Mouse (Mus musculus) gastrocnemius, postnatal 25 days (tissue): ENCODE results near the gene Tanc1. TPM values are rescaled to one million over a fixed set of nuclear protein-coding genes. Genes with fewer than 3 reads are reported as not detected.
"Not testable (repeated sequence)": the region's sequence is repeated elsewhere in the genome, so short reads cannot be mapped to it uniquely, and the experiment has no call there.

Experiments
- DNase-seq: peaks from one replicate; pipeline ENCODE4 v3.0.0; 2022
- total RNA-seq, 2 experiments: library from RNA; stranded (reverse); gene quantifications; 1 replicate in 1 of 2; 2 replicates in 1 of 2; pipeline ENCODE4 v1.2.3; 2021

Gene Tanc1
- total RNA-seq, 2 experiments from 2014 or later: 6.2 to 7.9 TPM

DNA sequence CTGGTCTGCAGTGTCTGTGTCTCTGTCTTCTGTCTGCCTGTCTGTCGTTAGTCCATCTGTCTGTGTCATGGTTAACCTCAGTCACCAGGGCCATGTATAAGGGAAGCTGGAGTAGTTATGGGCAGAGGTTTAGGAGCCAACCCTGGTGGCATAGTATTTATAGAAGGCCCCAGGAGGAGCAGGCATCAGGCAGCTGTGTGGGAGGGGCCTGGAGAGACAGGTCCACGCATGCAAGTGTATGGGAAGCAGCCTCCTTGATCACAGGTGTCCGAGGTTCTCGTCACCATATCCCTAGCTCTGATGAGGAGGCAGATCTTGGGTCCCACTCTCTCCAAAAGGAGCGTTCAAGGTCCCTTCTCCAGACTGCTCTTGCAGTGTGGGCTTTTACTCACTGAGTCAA lies 219.1 kb downstream of the Tanc1 start:
- no peak for DNase-seq

DNA sequence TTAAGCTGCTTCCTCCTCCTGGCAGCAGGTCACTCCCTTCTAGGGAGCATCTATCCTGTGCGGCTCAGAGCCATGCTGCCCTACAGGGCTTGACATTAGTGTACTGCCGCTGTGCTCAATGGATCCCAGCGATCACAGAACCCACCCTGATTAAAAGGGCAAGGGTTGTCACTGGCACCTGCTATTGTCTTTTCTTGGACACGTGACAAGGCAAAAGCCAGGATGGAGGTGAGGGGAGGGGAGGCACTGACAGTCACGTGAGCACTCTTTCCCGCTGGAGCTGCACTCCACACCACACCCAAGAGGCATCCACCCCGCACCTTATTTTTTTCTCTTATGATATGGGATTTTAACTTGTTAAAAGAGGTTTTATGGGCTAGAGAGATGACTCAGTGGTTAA lies 220.0 kb downstream of the Tanc1 start:
- no peak for DNase-seq

DNA sequence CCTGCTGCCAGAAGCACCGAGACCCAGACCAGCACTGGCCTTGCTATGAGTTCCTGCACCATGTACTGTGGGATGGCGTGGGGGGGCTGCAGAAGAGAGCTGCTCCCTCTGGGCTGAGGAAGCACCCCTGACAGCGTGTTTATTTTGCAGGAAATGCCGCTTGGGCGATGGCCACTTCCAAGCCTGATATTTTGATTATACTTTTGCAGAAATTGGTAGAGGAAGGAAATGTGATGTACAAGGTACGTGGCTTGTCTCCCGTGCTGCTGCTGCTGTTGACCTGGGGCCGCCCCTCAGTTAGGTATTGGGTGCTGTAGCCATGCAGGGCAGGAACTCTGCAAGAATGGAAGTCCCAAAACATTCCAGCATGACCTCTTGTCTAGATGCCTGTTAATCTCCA lies 227.0 kb downstream of the Tanc1 start:
- peak; percentile 37 for DNase-seq

DNA sequence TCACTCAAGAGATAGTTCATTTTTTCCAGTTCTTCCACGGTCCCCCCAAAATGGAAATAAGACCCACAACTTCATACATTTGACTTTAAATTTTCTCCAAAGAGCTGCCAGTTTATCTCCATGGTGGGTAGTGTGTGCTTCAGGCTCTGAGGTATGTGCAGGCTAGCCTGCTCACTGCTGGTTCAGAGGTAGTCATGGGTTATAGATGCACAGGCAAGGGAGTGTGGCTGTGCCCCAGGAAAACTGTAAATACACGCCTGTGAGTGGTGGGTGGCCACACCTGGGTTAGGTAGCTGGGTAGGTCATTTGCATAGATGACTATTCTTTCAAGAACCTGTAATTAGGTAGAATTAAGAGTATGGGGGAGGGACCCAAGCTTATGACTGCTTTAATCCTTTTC lies 227.9 kb downstream of the Tanc1 start:
- no peak for DNase-seq

DNA sequence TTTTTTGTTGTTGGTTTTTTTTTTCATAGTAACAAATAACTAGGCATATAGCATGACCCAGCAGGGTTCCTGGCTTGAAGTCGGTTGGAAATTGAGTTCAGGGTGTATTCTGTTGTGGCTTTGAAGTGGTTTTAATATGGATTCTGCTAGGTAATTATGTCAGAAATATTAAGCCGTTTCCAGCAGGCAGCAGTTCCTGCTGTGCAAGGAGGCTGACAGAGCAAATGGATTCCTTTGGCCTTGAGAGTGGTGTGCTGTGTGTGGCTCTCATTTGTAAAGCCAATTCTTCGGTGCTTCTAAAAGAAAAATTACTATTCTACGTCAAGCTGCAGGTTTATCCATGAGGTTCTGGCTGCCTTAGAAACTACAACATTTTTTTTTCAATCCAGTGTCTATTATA lies 228.3 kb downstream of the Tanc1 start:
- no peak for DNase-seq

DNA sequence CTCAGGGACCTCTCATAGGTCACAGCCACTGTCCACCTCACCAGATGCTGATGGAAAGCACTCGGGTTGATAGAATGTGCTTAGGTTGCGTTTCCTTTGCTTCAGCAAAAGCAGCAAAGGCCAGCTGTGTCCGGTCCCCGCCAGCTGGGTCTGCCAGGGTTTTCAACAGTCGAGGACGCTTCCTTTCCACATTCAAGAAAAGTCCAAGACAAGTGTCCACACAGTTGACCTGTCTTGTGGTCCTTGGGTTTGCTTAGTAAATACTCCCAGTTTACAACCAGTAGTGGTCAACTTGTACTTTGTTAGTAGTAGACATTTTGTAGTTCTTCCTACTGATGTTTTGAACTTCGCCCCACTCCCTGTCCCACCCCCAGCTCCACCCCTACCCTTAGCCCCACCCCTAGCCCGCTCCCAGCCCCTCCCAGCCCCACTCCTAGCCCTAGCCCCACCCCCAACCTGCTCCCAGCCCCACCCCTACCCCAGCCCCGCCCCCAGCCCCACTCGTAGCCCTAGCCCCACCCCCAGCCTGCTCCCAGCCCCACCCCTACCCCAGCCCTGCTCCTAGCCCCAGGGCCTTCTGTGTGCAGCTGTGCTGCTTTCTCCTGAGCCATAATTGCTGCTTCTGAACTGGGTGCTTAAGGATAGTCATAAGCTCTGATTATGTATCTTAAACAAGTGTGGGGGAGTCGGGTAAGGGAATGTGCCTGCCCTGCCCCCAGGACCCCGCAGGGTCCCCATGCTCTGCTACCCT lies 229.5 kb downstream of the Tanc1 start:
- peak; percentile 34 for DNase-seq

DNA sequence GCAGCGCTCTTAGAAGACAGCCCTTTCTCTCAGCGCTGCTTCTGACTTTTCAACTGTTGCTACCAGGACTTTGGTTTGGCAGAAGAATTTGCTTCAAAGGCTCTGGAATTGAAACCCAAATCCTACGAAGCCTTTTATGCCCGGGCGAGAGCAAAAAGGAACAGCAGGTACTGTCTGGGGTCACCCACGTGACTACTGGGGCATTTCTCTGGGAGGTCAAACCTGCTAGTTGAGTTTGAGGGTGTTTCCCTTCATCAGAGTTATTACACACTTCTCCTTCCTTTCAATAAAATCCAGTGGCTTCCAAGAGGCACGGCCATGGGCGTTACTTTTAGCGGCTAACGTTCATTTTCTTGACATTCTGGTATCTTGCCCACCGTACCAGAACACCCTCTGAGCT lies 230.1 kb downstream of the Tanc1 start:
- DNase-seq: no peak

DNA sequence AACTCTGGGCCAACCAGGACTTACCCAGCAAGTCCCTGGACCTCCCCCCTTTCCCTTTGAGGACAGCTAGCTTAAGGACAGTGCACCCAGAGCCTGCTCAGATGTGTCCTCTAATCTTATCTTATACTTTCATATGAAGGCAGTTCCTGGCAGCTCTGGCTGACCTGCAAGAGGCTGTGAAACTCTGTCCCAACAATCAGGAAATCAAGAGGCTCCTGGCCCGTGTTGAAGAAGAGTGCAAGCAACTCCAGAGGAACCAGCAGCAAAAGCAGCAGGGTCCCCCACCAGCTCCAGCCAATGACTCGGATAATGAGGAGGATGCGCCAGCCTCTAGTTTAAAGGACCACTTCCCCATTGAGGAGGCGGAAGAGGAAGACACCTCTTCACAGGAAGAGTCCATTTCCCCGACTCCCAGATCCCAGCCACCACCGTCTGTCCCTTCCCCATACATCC lies 230.7 kb downstream of the Tanc1 start:
- DNase-seq: no peak

DNA sequence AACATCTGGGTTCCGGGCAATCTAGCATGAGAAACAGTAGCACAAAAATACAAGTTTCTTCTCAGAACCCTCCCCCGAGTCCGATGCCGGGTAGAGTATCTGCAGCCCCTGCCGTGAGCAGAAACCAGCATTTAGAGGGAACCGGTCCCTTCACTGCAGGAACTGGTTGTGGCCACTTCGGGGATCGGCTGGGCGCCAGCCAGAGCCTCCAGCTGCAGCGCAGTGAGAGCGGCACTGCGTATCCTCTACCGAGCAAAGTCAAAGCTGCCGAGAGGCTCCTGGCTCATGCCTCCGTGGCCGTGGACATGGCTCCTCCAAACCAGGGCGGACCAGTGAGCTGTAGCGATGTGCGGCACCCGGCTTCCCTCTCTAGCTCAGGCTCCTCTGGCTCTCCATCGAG lies 231.3 kb downstream of the Tanc1 start:
- DNase-seq: no peak

DNA sequence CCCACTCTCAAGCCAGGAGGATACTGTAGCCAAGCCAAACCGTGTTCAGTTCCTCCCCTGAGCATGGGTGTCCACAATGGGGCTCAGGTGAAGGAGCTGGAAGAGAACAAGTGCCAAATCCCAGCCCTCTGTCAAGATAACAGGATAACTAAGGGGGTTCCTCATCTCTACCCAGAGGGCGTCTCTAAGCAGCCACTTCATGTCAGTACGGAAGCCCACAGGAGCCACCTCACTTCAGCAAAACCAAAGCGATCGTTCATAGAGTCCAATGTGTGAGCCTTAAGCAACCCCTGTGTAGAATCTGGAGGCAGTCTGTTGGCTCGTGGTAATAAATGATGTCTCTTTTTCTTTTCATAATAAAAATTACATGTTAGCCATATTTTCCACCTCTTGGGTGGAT lies 232.0 kb downstream of the Tanc1 start:
- no peak for DNase-seq

DNA sequence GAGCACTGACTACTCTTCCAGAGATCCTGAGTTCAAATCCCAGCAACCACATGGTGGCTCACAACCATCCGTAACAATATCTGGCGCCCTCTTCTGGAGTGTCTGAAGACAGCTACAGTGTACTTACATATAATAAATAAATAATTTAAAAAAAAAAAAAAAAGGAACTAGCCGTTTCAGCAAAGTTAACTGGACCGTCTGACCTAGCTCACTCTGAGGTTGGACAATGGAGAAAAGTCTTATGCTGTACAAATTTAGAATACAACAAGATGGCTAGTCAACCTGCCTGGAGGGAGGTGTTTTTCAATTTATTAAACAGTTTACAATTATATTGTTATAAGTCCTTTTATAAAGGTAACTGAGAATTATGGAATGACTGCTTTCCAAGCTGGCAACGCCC lies 240.0 kb downstream of the Tanc1 start:
- DNase-seq: not testable (repeated sequence)

DNA sequence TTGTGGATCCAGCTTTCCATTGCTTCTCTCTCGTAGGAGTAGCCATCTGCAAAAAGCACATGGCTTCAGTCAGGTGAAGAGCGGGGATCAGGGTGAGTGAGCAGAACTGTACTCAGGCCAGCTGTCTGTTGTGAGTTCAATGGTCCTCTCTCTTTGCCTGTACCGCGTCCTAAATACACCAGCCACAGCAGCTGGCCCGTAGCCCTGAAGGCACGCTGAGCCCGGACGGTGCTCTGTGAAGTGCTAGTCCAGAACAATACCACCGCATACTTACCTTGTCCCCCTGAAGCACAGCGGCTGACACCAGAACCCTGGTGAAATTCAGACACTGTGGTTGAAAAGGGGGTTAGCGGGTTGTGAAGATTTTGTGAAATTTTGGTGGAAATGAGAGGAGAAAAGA lies 241.1 kb downstream of the Tanc1 start:
- no peak for DNase-seq

DNA sequence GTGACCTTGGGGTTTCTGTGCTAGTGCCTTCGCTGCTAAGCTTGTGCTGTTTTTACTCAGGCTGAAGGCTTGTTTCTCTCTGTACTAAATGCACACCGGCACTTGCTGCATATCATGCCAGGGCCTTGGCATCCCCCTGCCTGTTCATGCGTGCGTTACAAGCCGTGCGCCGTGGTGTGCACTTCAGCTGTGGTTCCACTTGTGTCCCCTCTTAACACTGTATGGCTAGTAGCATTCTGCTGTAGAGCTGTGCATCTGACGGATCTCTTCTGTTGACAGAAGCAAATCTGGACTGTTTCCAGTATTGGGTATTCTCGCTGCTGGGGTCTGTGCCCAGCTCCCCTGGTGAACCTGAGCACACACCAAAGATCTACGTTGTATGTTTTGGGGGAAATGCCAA lies 241.7 kb downstream of the Tanc1 start:
- DNase-seq: no peak

DNA sequence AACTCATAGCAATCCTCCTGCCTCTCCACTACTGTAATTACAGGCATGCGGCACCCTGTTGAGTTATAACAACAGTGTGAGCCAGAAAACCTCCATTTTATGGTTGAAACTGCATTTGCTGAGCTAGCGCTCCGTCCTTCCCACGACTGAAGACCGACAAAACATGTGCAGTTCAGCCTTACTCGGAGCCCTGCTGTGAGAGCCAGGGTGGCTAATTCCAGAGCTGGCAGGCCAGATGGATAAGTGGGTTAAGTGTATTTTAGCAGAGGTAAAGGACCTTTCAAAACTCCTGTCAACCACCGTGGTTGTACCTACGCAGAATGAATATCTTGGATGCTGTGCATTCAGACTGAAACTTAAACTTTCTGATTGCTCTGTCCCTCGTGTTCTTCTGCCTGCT lies 242.5 kb downstream of the Tanc1 start:
- DNase-seq: no peak

DNA sequence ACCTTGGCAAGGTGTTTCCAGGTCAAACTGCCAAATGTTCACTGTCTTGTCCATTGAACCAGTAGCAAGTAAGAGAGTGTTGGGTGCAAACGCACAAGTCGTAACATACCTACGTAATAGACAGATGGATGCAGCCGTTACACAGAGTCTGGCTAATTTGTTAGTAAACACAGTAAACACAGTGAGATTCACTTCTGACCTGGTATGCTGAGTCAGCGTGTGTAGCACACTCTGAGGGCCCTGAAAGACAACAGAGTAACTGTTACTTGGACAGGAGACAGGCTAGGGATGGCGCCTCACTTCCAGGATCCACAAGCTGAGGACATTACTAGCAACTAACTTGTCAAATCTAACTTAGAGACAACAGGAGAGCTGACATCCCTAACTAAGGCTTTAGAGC lies 250.8 kb downstream of the Tanc1 start:
- DNase-seq: no peak

DNA sequence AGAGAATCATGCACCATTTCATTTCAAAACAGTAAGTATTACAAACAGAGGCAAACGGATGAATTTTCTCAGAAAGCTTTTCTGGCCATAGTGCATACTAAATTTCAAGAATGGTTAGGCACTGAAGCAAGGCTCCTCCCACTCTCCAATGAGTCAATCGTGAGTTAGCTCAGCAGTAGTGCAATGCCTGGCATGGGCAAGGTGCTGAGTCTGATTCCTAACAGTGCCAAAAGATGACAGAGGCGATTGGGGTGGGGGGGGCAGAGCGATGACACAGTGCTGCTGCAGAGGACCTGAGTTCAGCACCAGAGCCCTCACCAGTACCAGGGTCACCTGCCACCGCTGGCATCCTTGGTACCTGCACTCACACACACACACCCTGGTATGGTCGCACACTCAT lies 258.7 kb downstream of the Tanc1 start:
- no peak for DNase-seq

DNA sequence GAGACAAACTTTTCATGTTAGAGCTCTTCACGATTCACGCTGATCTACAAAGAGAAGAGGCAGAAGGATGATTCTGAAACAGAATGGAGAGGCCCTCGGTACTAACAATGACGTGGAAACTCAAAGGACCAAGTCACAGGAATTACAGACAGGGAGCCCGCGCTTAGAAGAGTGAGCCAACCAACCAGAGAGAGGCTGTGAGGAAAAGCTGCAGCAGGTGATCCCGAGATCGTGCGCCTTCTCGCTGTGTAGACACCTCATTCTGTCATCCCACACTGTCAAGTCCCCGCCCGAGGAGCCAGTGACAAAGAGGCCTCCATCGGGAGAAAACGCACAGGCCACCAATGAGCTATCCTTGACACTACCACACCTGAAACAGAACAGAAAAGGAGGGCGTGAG lies 264.6 kb downstream of the Tanc1 start:
- no peak for DNase-seq

DNA sequence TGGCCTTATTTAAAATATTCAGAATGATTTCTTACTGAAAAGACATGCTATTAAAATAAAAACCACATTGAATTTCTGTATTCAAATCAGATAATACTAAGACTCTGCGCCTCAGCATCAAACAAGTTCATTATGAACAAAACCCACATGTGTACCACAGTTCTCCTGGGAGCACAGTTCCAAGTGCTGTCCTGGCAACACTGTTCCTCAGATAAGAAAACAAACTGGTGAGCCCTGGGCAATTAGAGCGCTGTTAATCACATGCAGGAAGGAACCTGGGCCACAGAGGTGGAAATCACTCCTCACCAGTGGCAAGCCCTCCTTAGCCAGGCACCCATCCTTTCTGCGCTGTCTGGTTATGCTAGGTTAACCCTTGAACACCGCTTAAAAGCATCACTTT lies 265.5 kb downstream of the Tanc1 start:
- DNase-seq: no peak

DNA sequence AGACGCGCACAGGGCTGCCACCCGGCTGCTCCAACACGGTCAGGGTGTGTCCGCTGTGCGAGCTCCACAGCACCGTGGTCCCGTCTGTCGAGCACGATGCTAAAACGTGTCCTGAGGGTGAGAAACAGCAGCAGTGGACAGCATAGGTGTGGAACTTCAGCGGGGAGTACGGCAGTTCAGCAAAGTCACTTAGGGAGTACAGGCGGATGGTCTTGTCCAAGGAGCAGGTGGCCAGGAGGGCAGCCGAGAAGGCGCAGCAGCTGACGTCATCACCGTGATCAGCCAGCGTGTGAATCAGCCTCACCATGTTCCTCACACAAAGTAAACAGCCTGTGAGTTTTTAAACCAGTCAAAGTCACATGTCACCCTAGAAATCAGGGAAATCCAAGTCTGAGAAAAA lies 266.4 kb downstream of the Tanc1 start:
- DNase-seq: no peak

DNA sequence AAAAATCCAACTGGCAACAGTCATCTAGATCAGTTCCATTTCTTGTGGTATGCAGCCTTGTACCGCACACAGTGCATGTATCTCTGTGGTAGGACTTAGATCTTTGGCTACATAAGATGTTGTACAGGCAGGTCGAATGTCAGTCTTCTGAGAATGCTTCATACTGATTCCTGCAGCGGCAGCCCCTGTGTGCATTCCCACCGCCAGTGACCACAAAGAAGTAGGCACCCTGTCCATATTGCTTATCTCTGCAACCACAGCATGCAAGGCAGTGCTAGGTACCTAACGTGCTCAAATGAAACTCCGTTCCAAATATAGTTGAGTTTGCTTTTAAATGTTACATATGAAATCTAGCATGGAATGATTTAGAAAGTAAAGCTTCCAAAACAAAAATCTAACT lies 269.6 kb downstream of the Tanc1 start:
- DNase-seq: no peak

DNA sequence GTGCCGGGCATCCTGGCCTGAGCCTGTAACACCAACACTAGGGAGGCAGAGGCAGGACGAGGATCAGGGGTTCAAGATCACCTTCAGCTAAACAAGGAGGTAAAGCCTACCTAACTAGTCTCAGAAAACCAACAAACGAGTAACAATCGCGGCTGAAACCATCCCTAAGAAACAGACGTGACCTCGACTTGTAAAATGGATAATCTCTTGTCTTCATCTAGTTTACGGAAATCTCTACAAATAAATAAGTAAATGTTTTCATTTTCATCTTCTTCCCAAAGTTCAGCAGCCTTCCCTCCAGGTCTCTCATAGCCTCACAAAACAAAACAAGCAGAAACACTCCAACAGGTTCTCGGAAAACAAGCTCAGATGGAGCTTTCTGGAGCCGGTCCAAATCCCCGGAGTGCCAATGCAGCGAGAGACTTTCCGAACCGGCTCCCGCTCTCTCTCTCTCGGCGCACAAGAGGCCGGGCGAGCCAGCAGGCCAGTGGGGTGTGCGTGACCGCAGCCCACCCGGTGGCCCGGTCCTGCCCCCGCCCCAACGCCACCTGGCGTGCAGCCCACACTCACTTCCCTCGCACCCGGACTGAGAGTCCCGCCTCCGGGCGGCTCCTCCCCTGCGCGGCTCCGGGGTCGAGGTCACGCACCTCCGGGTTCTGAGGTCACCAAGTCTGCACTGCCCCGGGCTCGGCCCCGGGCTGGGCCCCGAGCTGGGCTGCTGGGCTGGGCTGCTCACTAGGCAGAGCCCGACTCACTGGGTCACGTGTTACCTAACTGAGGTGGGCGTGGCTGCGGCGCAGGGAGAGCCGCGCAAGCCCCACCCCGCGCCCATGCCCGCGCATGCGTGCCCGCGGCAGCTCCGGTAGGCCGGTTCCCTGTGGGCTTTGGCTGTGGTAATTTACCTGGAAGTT lies 270.2 kb downstream of the Tanc1 start, which contains the start of gene Wdsub1:
Gene Wdsub1, minus strand, starts transcription at position 761 of the 911 bp plus-strand sequence.
- peak; percentile 93 for DNase-seq

DNA sequence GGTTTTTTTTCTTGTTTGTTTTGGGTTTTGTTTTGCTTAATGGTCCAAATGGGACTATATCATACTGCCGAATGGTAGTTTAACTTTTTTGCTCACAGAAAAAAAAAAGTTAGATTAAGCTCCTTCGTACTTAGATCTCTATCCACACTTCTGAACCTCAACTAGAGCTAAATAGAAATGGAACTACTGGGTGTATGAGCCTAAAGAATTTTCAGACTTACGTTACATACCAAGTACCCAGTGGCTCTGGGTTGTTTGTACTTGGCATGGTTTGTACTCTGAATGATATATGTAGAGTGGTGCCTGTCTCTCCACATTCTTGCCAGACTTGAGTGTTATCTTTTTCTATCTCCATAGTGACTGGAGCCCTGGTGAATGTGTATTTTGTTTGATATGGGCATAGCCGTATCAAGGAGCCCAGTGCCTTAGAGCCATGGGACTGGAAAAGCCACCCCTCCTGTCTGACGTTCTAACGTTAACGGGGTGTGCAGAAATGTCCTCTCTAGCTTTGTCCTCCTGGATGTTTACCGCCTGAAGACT lies 271.0 kb downstream of the Tanc1 start:
- no peak for DNase-seq

DNA sequence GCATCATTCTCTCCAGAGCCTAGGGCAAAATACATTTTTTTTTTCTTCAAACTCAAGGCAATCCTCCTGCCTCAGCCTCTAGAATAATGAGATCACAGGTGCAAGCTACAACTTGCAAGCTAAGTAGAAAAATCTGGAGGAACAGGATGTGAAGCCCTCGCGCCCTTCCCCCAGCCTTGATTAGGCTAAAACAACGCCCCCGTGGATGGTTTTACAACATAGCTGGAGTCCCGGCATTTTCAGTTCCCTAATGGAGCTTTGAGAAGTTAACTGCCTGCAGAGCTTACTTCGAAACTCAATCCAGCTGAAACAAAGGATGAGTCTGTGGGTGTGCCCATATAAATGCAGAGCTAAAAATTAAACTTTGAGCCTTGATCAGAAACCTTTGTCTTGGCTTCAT lies 277.9 kb downstream of the Tanc1 start:
- DNase-seq: no peak
